Mouse (Mus musculus): Measurements from ENCODE around the gene Pcdh15.

Gene Pcdh15

DNA sequence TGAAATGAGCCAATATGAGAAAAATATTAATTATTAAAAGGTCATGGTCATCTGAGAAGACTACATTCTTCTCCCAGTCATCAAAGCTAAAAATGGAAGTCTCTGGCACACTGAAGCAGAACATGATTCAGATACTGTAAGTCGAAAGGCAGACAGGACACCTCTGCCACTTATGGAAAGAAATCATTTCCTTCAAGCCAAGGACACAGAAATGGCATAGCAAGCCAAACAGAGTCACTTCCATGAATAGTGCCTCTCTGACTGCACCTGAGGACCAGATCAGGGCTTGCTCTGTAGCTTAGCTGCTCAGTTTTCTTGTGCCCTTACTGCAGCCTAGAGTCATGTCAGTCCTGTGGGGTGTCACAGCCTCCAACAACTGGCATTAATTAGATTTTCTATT, 234.3 kb downstream of the Pcdh15 start:
- DNase-seq (ENCODE audit: low read depth, low spot score), result no peak

DNA sequence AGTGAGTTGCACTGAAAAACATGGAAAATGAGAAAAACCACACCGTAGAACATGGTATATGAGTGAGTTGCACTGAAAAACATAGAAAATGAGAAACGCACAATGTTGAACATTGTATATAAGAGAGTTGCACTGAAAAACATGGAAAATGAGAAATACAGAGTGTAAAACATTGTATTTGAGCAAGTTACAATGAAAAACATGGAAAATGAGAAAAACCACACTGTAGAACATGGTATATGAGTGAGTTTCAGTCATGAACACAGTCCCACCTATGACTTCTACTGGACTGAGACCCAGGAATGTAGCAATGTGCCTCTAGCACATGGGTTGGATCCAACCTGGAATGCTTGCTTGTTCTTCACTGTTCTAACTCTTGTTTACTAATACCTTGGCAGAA, 279.9 kb downstream of the Pcdh15 start:
- DNase-seq (ENCODE audit: low read depth, low spot score), result no peak

DNA sequence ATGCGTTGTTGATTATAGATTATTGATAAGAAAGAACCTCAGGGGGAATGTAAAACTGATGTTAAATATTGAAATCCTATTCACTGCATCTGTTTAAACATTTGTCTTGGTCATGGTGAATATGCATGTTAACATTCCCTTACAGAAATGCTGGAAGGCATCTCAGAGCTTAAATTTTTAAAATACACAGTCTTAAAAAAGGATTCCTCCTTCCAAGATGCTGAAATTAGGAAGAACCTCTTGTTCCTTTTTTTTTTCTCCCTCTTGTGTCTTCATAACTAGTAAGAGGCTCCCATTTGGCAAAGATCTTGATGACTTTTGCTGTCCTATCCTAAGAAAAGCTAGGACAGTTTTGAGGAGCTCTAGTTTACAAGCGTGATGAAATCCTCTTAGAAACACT, 284.9 kb downstream of the Pcdh15 start:
- DNase-seq (ENCODE audit: low read depth, low spot score), result no peak

DNA sequence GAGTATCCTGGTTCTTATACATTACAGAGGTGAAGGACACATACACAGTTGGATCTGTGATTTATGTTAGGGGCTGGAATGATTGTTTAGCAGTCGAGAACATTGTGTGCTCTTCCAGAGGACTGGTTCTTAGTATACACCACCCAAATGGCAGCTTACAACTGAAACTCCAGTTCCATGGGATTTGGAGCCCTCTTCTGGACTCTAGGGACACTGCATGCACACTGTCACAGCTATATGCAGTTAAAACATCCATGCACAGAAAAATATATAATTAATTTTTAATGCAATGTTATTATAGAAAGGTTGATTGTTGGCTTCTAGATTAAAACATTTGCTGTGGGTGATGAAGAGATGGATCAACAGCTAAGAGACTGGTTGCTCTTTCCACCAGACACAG, 301.3 kb downstream of the Pcdh15 start:
- no peak for DNase-seq (ENCODE audit: low read depth, low spot score)

DNA sequence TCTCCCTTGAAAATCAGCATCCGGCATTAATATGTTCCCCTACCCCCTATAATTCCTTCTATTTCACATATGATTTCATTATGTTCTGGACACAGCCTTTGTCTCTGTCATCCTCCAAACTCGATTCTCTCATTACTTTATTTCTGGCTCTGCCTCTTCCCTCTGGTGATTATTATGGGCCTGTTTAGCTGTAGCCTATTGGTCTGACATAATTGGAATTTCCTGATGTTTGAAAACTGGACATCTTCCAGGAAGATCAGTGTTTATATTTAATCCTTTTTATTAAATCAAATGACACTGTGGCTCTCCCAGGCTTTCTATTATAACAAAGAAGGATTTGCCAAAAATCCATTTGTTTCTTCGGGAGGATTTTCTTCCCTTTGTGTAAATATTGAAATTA, 326.3 kb downstream of the Pcdh15 start:
- DNase-seq (ENCODE audit: low read depth, low spot score), result no peak

DNA sequence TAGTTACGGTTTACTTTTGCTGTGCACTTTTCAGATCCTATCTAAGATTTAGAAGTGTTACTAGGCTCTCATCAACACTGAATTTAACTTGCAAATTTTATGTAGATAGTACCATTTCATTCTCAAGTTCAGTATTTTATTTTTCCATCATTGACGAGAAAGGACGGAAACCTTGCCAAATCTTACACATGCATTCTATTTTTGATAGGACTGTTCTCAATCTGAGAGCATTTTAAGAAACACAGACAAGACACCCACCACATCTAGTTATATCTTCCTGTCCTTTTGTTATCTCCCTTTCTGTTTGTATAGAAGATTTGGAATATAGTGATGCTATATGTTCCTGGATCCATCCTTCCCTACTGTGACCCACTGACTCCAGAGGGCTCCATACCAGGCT, 332.2 kb downstream of the Pcdh15 start:
- no peak for DNase-seq (ENCODE audit: low read depth, low spot score)

DNA sequence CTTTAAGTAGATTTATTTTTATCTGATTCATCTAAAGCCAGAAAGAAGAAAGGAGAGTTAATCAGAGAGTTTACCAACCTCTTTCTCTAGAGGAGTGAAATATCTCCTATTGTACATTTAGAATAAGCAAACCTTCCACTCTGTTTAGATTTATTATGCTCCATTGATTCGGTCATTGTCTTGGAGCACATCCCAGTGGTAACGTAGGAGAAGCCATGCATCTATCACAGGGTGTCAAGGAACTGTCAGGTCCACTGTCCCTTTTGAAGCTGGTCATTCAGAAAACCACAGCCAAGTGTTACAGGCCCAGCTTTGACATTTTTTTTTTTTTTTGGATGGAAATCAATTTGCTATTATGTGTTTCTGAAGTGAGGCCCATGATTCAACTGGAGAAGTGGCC, 384.9 kb downstream of the Pcdh15 start:
- DNase-seq (ENCODE audit: low read depth, low spot score), result no peak

DNA sequence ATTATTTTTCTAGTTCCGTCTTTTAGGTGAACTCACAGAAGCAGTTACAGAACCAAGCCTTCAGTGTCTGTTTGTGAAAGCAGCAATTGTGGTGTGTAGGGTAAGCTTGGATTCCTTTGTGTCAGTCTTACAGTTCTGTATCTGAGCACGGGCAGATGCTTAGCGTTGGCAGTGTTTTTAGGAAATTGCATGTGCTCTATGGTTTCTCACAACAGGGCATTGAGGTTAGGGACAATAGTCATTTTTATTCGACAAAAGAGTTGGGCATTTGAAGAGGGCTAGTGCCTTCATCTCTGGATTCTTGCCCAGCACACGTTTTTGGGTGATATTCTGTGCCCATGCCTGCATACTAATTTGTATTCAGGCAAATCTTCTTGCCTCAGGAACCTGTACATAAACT, 392.5 kb downstream of the Pcdh15 start:
- DNase-seq (ENCODE audit: low read depth, low spot score), result no peak

DNA sequence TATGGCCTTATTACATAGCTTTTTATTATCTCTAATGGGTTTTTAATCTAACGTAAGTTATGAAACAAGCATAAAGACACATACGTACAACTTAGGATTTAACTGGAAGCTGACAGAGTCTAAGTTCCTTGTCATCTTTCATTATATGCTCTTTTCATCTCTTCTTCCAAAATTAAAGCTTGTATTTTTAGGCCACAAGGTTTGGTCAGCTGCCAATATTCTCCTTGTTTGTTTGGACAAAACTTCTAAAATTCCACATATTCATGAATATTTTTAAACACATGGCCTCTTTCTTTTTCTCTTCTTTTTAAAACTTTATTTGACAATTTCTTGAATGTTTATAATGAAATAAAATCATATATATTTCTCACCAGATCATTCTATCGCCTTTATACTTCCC, 415.7 kb downstream of the Pcdh15 start:
- DNase-seq (ENCODE audit: low read depth, low spot score), result no peak

DNA sequence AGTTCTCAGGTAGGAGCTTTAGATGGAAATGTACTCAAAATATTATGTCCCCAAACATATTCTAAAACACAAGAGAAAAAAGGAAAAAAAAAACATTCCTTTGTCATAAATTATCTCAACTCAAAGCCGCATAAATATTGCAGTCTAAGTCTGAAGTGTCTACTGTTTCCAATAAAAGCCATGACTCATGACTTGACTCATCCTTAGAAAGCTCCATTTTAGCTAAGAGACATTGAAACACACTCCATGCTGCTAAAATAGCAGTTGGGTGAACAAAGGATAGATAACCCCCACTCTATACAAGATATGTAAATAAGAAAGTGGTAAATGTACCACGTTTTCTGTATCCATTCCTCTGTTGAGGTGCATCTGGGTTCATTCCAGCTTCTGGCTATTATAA, 416.6 kb downstream of the Pcdh15 start:
- no peak for DNase-seq (ENCODE audit: low read depth, low spot score)

DNA sequence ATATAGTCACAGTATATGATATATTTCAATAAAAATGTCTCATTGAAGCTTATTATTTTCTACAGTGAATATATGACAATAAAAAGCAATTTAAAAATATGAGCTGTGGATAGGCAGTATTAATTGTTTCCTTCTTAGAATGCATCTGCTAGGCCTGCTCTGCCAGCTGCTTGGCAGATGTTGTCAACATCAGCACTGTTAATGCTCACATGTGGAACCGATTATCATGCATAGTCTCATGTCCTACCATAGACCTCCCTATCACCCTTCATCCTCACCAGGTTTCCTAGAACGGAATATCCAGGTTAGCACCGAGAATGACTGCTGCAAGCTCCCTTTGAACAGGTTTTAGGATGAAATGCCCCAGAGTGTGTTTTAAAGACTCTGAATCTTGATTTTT, 420.3 kb downstream of the Pcdh15 start:
- DNase-seq (ENCODE audit: low read depth, low spot score), result no peak

DNA sequence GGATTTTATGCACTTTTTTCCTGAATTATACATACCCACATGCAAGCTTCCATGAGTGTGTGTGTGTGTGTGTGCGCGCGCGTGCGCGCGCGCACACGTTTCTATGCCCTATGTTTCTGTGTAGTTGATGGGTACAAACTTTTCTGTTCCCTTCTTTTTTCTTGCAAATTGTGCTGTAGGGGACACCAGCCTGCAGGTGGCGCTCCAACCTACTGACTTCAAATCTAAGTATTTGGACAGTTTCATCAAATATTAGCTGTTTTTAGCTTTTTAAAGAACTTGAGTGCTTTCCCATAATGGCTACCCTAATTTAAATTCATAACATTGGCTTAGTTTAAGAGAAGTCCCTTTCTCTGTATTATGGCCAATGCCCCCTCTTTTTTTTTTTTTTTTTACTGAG, 453.7 kb downstream of the Pcdh15 start:
- DNase-seq (ENCODE audit: low read depth, low spot score), result no peak

DNA sequence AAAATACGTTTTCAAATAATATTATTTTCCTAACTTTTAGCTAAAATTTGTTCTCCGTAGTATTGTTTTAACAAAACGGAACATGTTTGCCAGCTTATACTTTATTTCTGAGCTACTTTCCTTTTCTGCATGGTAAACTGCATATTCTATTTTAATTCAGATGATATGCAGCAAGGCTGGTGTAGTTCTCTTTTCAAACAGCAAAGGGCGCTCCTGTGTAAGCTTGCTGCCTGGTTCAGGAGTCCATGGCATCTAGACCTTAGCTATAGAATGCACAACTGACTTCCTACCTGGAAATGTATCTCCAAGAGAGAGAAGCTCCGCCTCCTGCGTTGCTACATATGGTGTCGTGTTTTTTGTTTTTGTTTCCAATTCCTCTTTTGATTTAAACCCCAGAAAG, 465.1 kb downstream of the Pcdh15 start:
- no peak for DNase-seq (ENCODE audit: low read depth, low spot score)

DNA sequence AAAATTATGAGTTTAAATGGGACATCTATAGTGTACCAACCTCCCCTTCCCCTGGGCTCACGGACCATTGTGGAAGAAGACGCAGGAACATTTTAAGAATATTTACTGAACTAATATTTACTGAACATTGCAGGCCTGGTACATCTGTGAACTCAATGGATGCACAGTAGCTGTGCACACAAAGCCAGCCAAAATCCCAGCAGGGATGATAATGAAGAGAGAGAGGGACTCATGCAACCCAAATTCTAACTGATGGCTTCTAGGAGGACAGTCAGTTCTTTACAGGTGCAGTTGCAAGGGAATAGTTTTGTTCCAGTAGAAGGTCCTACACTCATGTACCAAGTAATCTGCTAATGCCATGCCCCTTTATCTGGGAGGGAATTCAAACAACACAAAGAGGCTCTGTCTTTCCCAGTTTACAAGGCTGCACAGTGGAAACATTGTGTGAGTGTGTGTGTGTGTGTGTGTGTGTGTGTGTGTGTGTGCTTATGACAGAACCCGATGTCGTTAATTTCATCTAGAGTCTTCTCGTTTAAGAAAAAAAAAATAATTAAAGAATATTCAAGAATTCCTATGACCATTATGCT, 475.7 kb downstream of the Pcdh15 start:
- DNase-seq (ENCODE audit: low read depth, low spot score), result no peak

DNA sequence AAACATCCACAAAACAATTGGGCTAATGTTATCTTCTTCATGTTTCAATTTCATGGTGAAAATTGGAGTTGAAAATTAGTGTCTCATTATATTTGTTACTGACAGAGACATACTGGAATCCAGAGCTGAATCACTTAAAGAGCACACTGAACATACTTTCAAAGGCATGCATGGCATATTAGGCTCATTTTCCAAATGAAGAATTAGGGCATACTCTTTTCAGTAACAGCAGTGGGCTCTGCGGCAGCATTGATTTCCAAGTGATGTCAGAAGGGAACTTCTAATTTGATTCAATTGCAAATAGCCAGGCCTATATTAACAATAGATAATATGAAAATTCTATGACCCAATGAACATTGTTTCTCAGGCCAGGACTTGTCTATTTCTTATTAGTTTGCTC, 568.4 kb downstream of the Pcdh15 start:
- DNase-seq (ENCODE audit: low read depth, low spot score), result no peak

DNA sequence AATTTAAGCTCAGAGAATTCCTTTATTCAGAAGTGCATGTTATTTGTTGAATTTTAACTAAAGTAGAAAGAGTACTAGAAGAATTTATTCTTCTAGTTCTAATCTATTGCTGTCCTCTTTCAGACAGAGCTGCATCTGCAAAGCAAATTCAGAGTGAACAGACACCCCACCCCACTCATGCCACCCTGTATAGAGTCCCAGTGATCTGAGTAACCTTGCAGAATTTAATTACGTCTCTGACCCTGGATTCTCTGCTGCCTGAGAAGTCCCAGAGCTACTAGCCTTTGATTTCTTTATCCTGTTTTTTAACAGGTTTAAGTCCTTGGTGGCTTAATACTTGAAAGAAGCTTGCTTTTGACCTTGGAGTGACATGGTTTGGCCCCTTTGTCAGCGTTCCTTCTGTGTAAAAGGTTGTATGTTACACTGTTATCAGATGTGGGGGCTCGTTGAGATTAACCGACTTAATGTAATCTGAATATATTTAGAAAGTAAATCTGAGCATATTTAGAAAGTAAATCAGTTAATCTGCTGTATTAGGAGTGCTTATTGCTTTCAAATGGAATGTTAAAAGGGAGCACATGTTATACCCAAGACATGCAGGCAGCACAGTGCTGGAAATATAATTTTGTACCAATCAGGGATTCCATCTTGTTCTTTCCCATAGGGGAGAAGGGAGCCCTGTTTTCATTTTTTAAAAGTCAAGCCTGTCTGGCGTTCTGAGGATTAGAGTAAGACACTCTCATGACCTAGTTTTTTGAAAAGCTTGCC, 601.6 kb downstream of the Pcdh15 start:
- DNase-seq (ENCODE audit: low read depth, low spot score), result no peak

DNA sequence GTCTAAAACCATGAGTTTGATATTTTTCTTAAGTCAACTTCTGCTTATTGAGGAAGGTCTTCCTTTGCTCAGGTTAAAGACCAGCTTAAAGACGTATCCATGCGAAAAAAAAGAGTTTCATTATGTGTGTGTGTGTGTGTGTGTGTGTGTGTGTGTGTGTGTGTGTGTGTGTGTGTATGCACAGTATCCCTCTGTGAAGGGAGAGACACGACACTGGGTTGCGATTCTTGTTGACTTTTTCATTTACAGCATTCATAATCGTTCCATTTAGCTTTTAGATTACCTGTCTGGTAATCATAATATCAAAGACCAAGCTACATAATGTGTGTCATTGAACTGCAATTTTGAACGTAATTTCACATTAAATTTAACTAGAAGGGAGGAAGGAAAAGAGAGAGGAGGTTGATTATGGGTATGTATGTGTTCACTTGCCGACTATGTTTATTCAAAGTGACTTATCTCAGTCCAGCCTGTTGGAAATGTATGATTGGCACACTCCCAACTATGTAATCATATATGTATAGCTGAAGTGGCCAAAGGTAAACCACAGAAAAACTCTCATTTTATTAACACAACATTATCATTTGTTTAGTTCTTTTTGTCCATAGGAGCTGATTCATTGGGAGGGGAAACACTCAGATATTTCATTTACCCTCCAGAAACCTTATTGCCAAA, 626.6 kb downstream of the Pcdh15 start:
- no peak for DNase-seq (ENCODE audit: low read depth, low spot score)

DNA sequence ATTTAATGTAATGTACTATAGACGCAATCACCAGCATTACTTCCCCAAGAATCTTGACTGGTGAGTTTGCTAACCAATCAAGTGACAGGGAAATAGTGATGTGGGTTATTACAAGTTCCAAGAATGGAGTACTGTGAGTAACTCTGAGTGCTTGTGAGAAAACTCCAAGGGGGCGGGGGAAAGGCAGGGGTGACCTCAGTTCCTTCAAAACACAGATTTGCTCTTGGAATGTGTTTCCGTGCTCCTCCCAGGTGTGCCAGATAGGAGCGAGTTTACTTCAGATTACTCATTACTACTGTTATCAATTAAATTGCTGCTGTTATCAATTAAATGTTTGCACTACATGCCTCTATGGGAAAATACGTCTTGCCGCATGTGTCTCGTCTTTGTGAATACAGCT, 634.1 kb downstream of the Pcdh15 start:
- DNase-seq (ENCODE audit: low read depth, low spot score), result no peak

DNA sequence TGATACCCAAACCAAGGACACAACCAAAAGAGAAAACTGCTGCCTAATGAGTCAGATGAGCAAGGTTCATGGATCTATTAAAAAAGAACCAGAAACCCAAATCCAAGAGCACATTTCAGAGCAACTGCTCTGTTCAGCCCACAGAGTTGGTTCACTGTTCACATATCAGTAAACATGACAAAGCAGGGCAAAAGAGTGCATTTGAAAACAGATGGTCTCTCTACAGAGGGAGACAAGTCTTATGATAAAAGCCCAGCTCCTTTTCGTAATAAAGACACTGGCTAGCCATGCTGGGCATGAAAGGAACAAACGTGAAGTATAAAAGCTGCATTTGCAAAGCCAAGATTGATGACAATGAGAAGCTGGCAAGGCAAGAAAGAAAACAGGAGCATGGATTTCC, 649.9 kb downstream of the Pcdh15 start:
- DNase-seq (ENCODE audit: low read depth, low spot score), result no peak

DNA sequence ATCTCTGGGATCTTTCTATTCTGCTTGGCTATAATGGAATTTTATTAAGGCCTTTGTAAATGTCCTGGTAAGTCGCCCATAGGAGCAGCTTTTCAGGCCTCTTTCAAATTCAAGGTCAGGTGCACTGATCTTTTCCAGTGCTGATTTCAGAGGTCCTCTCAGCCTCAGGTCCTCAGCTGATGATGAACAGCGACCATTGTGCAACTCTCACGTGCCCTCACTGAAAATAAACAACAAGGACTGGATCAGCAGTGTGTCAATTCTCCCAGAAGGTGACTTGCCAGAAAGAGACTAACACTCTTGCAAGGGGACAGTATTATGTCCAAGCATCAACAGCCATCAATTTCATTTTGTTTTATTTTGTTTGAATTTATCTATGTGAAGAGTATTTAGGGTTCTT, 654.7 kb downstream of the Pcdh15 start:
- DNase-seq (ENCODE audit: low read depth, low spot score), result no peak

DNA sequence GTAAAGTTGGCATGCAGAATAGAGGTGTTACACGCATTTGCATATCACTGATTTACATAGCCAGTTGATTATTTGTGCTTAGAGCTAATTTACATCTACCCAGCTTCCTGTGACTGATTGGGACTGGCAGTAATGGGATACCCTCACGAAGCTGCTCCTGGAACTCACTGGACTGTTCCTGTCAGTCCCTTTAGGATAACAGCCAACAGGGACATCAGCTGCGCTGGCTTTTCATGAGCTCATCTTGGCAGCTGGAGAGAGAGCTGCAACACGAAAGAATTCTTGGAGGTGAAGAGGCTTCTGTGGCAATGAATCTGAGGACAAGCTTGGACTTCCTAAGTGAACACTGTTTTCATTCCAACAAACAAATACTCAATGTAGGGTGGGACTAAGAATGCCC, 683.8 kb downstream of the Pcdh15 start:
- no peak for DNase-seq (ENCODE audit: low read depth, low spot score)

DNA sequence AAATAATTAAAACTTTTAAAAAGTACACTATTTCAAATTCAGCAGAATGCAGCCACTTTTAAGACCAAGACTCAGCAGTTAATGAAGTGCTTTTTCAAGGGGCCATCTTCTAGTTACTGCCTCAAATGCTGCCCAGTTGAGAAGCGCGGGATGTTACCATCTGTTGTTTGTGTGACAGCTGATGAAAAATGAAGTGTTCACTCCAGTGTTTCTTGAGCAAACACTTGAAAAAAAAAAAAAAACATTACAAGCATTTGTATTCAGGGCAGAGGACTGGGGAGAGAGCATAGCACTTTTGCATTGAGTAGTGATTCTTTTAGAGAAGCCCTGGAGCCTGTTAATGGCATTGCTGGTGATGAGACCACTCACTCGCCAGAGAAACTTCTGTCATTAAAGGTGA, 689.0 kb downstream of the Pcdh15 start:
- DNase-seq (ENCODE audit: low read depth, low spot score), result no peak

DNA sequence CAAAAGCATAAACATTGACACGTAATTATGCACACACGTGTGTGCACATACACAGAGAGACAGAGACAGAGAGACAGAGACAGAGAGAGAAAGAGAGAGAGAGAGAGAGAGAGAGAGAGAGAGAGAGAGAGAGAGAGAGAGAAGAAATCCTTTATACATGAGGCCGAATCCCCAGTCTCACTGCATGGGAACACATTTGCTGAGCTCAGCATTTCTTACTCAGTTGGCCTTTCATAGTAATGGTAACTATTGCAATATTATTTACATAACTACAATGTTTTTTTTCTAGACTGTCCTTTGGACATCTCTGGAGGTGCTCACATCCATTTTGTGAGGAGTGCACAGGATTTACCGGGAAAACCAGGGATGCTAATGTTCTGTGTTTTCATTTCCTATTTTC, 705.9 kb downstream of the Pcdh15 start:
- no peak for DNase-seq (ENCODE audit: low read depth, low spot score)

Measured in CD4-positive, CD25-positive, alpha-beta regulatory T cell, adult 2 months (primary cell).